Comparison of ENCODE assay signal across 21 mouse cellular contexts in genomic region chr6:136633154-136633553, GRCm38 (mm10). TPM values are rescaled to one million over a fixed set of nuclear protein-coding genes. Genes with fewer than 3 reads are reported as not detected.
A peak's percentile ranks its signal among the peaks of the same experiment; 100 is the strongest.
DNase-seq lines count a peak whose midpoint lies in the region; ATAC-seq and TF ChIP-seq lines count a peak whose summit lies in the region.
"Had no signal": no experiment of that assay in that cellular context is flagged by ENCODE, and none has a peak within 500 bp of the region (broad histone marks: within the 10 kb centered on the region; RNA-seq: fewer than 3 reads in every experiment).

No protein-coding gene starts in this region.

- ATAC-seq in kidney, embryonic 16.5 days (ENCODE audit: low FRiP score, low TSS enrichment): peak; percentile 40; the same call in 1 of the 2 replicates
- ATAC-seq in midbrain, embryonic 11.5 days (ENCODE audit: low FRiP score): no peak
- ATAC-seq in midbrain, embryonic 14.5 days (ENCODE audit: low FRiP score, low TSS enrichment): no peak
- ATAC-seq: activated CD4-positive, CD25-positive, alpha-beta regulatory T cell, adult 4 months; forebrain, embryonic 14.5 days; forebrain, postnatal 0 days had no signal

- H3K4me2 ChIP-seq in kidney, embryonic 16.5 days (replicated peaks; ENCODE audit: low read depth, low read length): no peak overlapping the region
- no peak overlapping the region for H3K4me2 ChIP-seq in midbrain, embryonic 11.5 days
- no peak overlapping the region for H3K4me2 ChIP-seq in midbrain, embryonic 14.5 days (ENCODE audit: low read length)
- H3K4me2 ChIP-seq: heart, embryonic 11.5 days; hindbrain, embryonic 12.5 days; hindbrain, embryonic 15.5 days had no signal

- no peaks in the 10 kb centered on the region for H3K27me3 ChIP-seq in kidney, embryonic 16.5 days (ENCODE audit: insufficient read depth, low read length)
- H3K27me3 ChIP-seq in midbrain, embryonic 11.5 days (ENCODE audit: control insufficient read depth, insufficient read depth, low read length): no peaks in the 10 kb centered on the region
- no peaks in the 10 kb centered on the region for H3K27me3 ChIP-seq in midbrain, embryonic 14.5 days (ENCODE audit: control insufficient read depth, insufficient read depth, low read length)
- no peaks in the 10 kb centered on the region for H3K27me3 ChIP-seq in small intestine, adult 2 months (ENCODE audit: control insufficient read depth, insufficient read depth, low read length)
- H3K27me3 ChIP-seq: hindbrain, embryonic 12.5 days; hindbrain, embryonic 15.5 days had no signal

- no peak for DNase-seq in kidney, postnatal 10 days
- DNase-seq in midbrain, embryonic 11.5 days (ENCODE audit: low spot score, missing footprints): peak; percentile 8
- no peak for DNase-seq in midbrain, embryonic 14.5 days
- DNase-seq in adrenal gland, postnatal 10 days: no peak
- DNase-seq: adrenal gland, adult 8-10 months; adrenal gland, postnatal 36 days; cerebellum, adult 18-20 months; cerebellum, adult 9-10 months; cerebellum, postnatal 14 days; forebrain, postnatal 0 days; gastrocnemius, adult 2 months; gastrocnemius, postnatal 14 days; heart, adult 11 months had no signal

- H3K4me1 ChIP-seq in kidney, embryonic 16.5 days (ENCODE audit: insufficient read depth, low read length): 0 out of 2 replicates have a peak, but pooled peaks cover 5% of the 10 kb centered on the region
- H3K4me1 ChIP-seq in midbrain, embryonic 11.5 days (ENCODE audit: control insufficient read depth, insufficient read depth, low read length): no peaks in the 10 kb centered on the region
- H3K4me1 ChIP-seq in midbrain, embryonic 14.5 days (ENCODE audit: control insufficient read depth, insufficient read depth, low read length): no peaks in the 10 kb centered on the region
- H3K4me1 ChIP-seq in small intestine, adult 2 months (ENCODE audit: control insufficient read depth, insufficient read depth, insufficient read length, low read length): peaks cover 20% of the 10 kb centered on the region
- H3K4me1 ChIP-seq: hindbrain, embryonic 12.5 days; hindbrain, embryonic 15.5 days had no signal

- H3K36me3 ChIP-seq in kidney, embryonic 16.5 days (ENCODE audit: insufficient read depth, low read length): no peaks in the 10 kb centered on the region
- no peaks in the 10 kb centered on the region for H3K36me3 ChIP-seq in midbrain, embryonic 11.5 days (ENCODE audit: control insufficient read depth, insufficient read depth, low read length)
- H3K36me3 ChIP-seq in midbrain, embryonic 14.5 days (ENCODE audit: control insufficient read depth, insufficient read depth, low read length): no peaks in the 10 kb centered on the region
- peaks cover 9% of the 10 kb centered on the region; the same call in 1 of the 2 replicates for H3K36me3 ChIP-seq in small intestine, adult 2 months (ENCODE audit: control insufficient read depth, insufficient read depth, low read length)
- H3K36me3 ChIP-seq: forebrain, embryonic 10.5 days; hindbrain, embryonic 12.5 days; hindbrain, embryonic 15.5 days had no signal

- no peak overlapping the region for H3K4me3 ChIP-seq in kidney, embryonic 16.5 days (ENCODE audit: low read length)
- no peak overlapping the region for H3K4me3 ChIP-seq in midbrain, embryonic 11.5 days (ENCODE audit: low read depth, low read length)
- no peak overlapping the region for H3K4me3 ChIP-seq in midbrain, embryonic 14.5 days (replicated peaks; ENCODE audit: low read depth, low read length)
- H3K4me3 ChIP-seq in small intestine, adult 2 months (ENCODE audit: low read depth, low read length): no peak overlapping the region
- H3K4me3 ChIP-seq: forebrain, embryonic 10.5 days; gastrocnemius, adult 2 months; hindbrain, embryonic 12.5 days; hindbrain, embryonic 15.5 days had no signal

- 0 out of 2 replicates have a peak, but pooled peaks cover 6% of the 10 kb centered on the region for H3K9me3 ChIP-seq in kidney, embryonic 16.5 days (ENCODE audit: low read length)
- no peaks in the 10 kb centered on the region for H3K9me3 ChIP-seq in midbrain, embryonic 11.5 days (ENCODE audit: control insufficient read depth, low read length)
- H3K9me3 ChIP-seq in midbrain, embryonic 14.5 days (ENCODE audit: control insufficient read depth, low read length): no peaks in the 10 kb centered on the region
- H3K9me3 ChIP-seq: forebrain, embryonic 10.5 days; hindbrain, embryonic 12.5 days; hindbrain, embryonic 15.5 days had no signal

- no peak for TF ChIP-seq CTCF in small intestine, adult 2 months (IDR thresholded peaks at IDR 0.05; ENCODE audit: extremely low read depth, insufficient read length, insufficient replicate concordance, low read depth, low read length)

- WGBS in kidney, embryonic 16.5 days: 69% methylated on average over 3 of the region's 3 CpGs
- 90% methylated on average over 3 of the region's 3 CpGs for WGBS in midbrain, embryonic 11.5 days
- 83% methylated on average over 3 of the region's 3 CpGs for WGBS in midbrain, embryonic 14.5 days
- WGBS in small intestine, adult 2 months: 42% methylated on average over 3 of the region's 3 CpGs

- no peak for TF ChIP-seq POLR2A in small intestine, adult 2 months (IDR thresholded peaks at IDR 0.05; ENCODE audit: low read depth, low read length)

- H3K9ac ChIP-seq in kidney, embryonic 16.5 days (replicated peaks; ENCODE audit: low read length): no peak overlapping the region
- no peak overlapping the region for H3K9ac ChIP-seq in midbrain, embryonic 11.5 days (ENCODE audit: low read length)
- no peak overlapping the region for H3K9ac ChIP-seq in midbrain, embryonic 14.5 days (replicated peaks; ENCODE audit: low read length)
- H3K9ac ChIP-seq: forebrain, postnatal 0 days; hindbrain, embryonic 12.5 days; hindbrain, embryonic 15.5 days had no signal

- no peak overlapping the region for H3K27ac ChIP-seq in kidney, embryonic 16.5 days (ENCODE audit: low read length)
- no peak overlapping the region for H3K27ac ChIP-seq in midbrain, embryonic 11.5 days (ENCODE audit: low read depth, low read length)
- H3K27ac ChIP-seq in midbrain, embryonic 14.5 days (replicated peaks; ENCODE audit: low read depth, low read length): no peak overlapping the region
- H3K27ac ChIP-seq in small intestine, adult 2 months (ENCODE audit: insufficient read depth, low read depth, low read length): 0 out of 2 replicates have a peak overlapping the region, but pooled peaks have one; percentile 23
- H3K27ac ChIP-seq: forebrain, embryonic 10.5 days; gastrocnemius, adult 2 months; hindbrain, embryonic 12.5 days; hindbrain, embryonic 15.5 days had no signal

RNA-seq across cellular contexts. Expression of gene Plbd1, which starts 28.6 kb away (rescaled TPM):
- 5.3 and 5.7 TPM in 2 replicates for polyA plus RNA-seq in kidney, embryonic 16.5 days (2015; fragmentation: Nextera tagmentation; extraction: Ambion mirVana)
- 0.84 and 1.4 TPM in 2 replicates for polyA plus RNA-seq in midbrain, embryonic 11.5 days (2014; fragmentation: Nextera tagmentation; extraction: Ambion mirVana)
- polyA plus RNA-seq in midbrain, embryonic 14.5 days (2014; fragmentation: Nextera tagmentation; extraction: Ambion mirVana): 0.20 and 0.50 TPM in 2 replicates
- polyA plus RNA-seq in small intestine, adult 2 months (2012; rRNA removed): 23.6 and 84.9 TPM in 2 replicates
- total RNA-seq in adrenal gland, postnatal 10 days (2021): 100 to 1,000 TPM; 114 to 115 TPM
